Mouse (Mus musculus): ENCODE results near the gene Scamp3. TPM values are rescaled to one million over a fixed set of nuclear protein-coding genes. Genes with fewer than 3 reads are reported as not detected.

Gene Scamp3
- polyA plus RNA-seq, 1 experiment, result 54.2 TPM

GRCm38 (mm10) chr3:89144821-89145220 is 32.5 kb upstream of the Scamp3 start:
- no peak overlapping the region for H3K27ac ChIP-seq (ENCODE audit: control insufficient read depth, insufficient read depth, low read depth, low read length, poor library complexity)
- no peak overlapping the region for H3K4me3 ChIP-seq (replicated peaks; ENCODE audit: control insufficient read depth, low read depth, low read length)
- no peak for TF ChIP-seq POLR2A (IDR thresholded peaks at IDR 0.05; ENCODE audit: borderline replicate concordance, control insufficient read depth, low read depth, low read length)
- no peak for TF ChIP-seq CTCF (IDR thresholded peaks at IDR 0.05; ENCODE audit: control insufficient read depth, insufficient read depth, low read length)
- H3K4me1 ChIP-seq (ENCODE audit: control insufficient read depth, insufficient read depth, low read length), result no peaks in the 10 kb centered on the region
- WGBS, result 71% methylated on average over 10 of the region's 10 CpGs

- Histone ChIP-seq H3K27ac (ENCODE audit: control insufficient read depth, insufficient read depth, low read depth, low read length, poor library complexity) (no peak overlapping the region), H3K4me1 (ENCODE audit: control insufficient read depth, insufficient read depth, low read length) (no peaks in the 10 kb centered on the region), H3K4me3 (replicated peaks; ENCODE audit: control insufficient read depth, low read depth, low read length) (no peak overlapping the region)
- no peak for TF ChIP-seq CTCF (IDR thresholded peaks at IDR 0.05; ENCODE audit: control insufficient read depth, insufficient read depth, low read length)
- no peak for TF ChIP-seq POLR2A (IDR thresholded peaks at IDR 0.05; ENCODE audit: borderline replicate concordance, control insufficient read depth, low read depth, low read length)
- WGBS, result 70% methylated on average over 8 of the region's 8 CpGs
Measured at GRCm38 (mm10) chr3:89145566-89145965, 31.7 kb upstream of the Scamp3 start.

- WGBS, result 29% methylated on average over 26 of the region's 26 CpGs
- Histone ChIP-seq H3K27ac (ENCODE audit: control insufficient read depth, insufficient read depth, low read depth, low read length, poor library complexity) (no peak overlapping the region), H3K4me3 (replicated peaks; ENCODE audit: control insufficient read depth, low read depth, low read length) (no peak overlapping the region)
Measured at GRCm38 (mm10) chr3:89147101-89147978, 29.9 kb upstream of the Scamp3 start.

GRCm38 (mm10) chr3:89147979-89148311 is 29.3 kb upstream of the Scamp3 start:
- H3K4me3 ChIP-seq (replicated peaks; ENCODE audit: control insufficient read depth, low read depth, low read length), result no peak overlapping the region
- TF ChIP-seq POLR2A (IDR thresholded peaks at IDR 0.05; ENCODE audit: borderline replicate concordance, control insufficient read depth, low read depth, low read length), result no peak
- TF ChIP-seq CTCF (IDR thresholded peaks at IDR 0.05; ENCODE audit: control insufficient read depth, insufficient read depth, low read length), result no peak
- WGBS, result 13% methylated on average over 15 of the region's 15 CpGs
- no peak overlapping the region for H3K27ac ChIP-seq (ENCODE audit: control insufficient read depth, insufficient read depth, low read depth, low read length, poor library complexity)
- H3K4me1 ChIP-seq (ENCODE audit: control insufficient read depth, insufficient read depth, low read length), result no peaks in the 10 kb centered on the region; the same call in 1 of the 2 replicates

More at GRCm38 (mm10) chr3:89147101-89147978, 29.9 kb upstream of the Scamp3 start:
- no peaks in the 10 kb centered on the region for H3K4me1 ChIP-seq (ENCODE audit: control insufficient read depth, insufficient read depth, low read length)
- TF ChIP-seq POLR2A (IDR thresholded peaks at IDR 0.05; ENCODE audit: borderline replicate concordance, control insufficient read depth, low read depth, low read length) (0 out of 2 replicates have a peak, but pooled peaks have one; percentile 7), CTCF (IDR thresholded peaks at IDR 0.05; ENCODE audit: control insufficient read depth, insufficient read depth, low read length) (no peak)

GRCm38 (mm10) chr3:89148567-89148966 is 28.7 kb upstream of the Scamp3 start:
- H3K4me1 ChIP-seq (ENCODE audit: control insufficient read depth, insufficient read depth, low read length), result no peaks in the 10 kb centered on the region; the same call in 1 of the 2 replicates
- TF ChIP-seq POLR2A (IDR thresholded peaks at IDR 0.05; ENCODE audit: borderline replicate concordance, control insufficient read depth, low read depth, low read length) (no peak), CTCF (IDR thresholded peaks at IDR 0.05; ENCODE audit: control insufficient read depth, insufficient read depth, low read length) (no peak)
- H3K27ac ChIP-seq (ENCODE audit: control insufficient read depth, insufficient read depth, low read depth, low read length, poor library complexity), result no peak overlapping the region; the same call in 1 of the 2 replicates
- no peak overlapping the region for H3K4me3 ChIP-seq (replicated peaks; ENCODE audit: control insufficient read depth, low read depth, low read length)
- 88% methylated on average over 14 of the region's 14 CpGs for WGBS

- H3K27ac ChIP-seq (ENCODE audit: control insufficient read depth, insufficient read depth, low read depth, low read length, poor library complexity), result no peak overlapping the region; the same call in 1 of the 2 replicates
- peaks cover 1% of the 10 kb centered on the region for H3K4me1 ChIP-seq (ENCODE audit: control insufficient read depth, insufficient read depth, low read length)
- WGBS, result 64% methylated on average over 17 of the region's 17 CpGs
- no peak overlapping the region for H3K4me3 ChIP-seq (replicated peaks; ENCODE audit: control insufficient read depth, low read depth, low read length)
- TF ChIP-seq CTCF (IDR thresholded peaks at IDR 0.05; ENCODE audit: control insufficient read depth, insufficient read depth, low read length), result no peak
- no peak for TF ChIP-seq POLR2A (IDR thresholded peaks at IDR 0.05; ENCODE audit: borderline replicate concordance, control insufficient read depth, low read depth, low read length)
Measured at GRCm38 (mm10) chr3:89152084-89152835, 25.0 kb upstream of the Scamp3 start.

- Histone ChIP-seq H3K27ac (ENCODE audit: control insufficient read depth, insufficient read depth, low read depth, low read length, poor library complexity) (no peak overlapping the region), H3K4me3 (replicated peaks; ENCODE audit: control insufficient read depth, low read depth, low read length) (no peak overlapping the region), H3K4me1 (ENCODE audit: control insufficient read depth, insufficient read depth, low read length) (peaks cover 1% of the 10 kb centered on the region)
- TF ChIP-seq CTCF (IDR thresholded peaks at IDR 0.05; ENCODE audit: control insufficient read depth, insufficient read depth, low read length), result no peak
- TF ChIP-seq POLR2A (IDR thresholded peaks at IDR 0.05; ENCODE audit: borderline replicate concordance, control insufficient read depth, low read depth, low read length), result no peak
- 41% methylated on average over 8 of the region's 8 CpGs for WGBS
Measured at GRCm38 (mm10) chr3:89156951-89157350, 20.3 kb upstream of the Scamp3 start.

GRCm38 (mm10) chr3:89158651-89159050 is 18.6 kb upstream of the Scamp3 start:
- WGBS, result 33% methylated on average over 7 of the region's 7 CpGs
- H3K4me3 ChIP-seq (replicated peaks; ENCODE audit: control insufficient read depth, low read depth, low read length), result no peak overlapping the region
- peaks cover 2% of the 10 kb centered on the region; the same call in 1 of the 2 replicates for H3K4me1 ChIP-seq (ENCODE audit: control insufficient read depth, insufficient read depth, low read length)
- H3K27ac ChIP-seq (ENCODE audit: control insufficient read depth, insufficient read depth, low read depth, low read length, poor library complexity), result no peak overlapping the region
- TF ChIP-seq POLR2A (IDR thresholded peaks at IDR 0.05; ENCODE audit: borderline replicate concordance, control insufficient read depth, low read depth, low read length) (no peak), CTCF (IDR thresholded peaks at IDR 0.05; ENCODE audit: control insufficient read depth, insufficient read depth, low read length) (no peak)
